Mouse (Mus musculus) ovary, postnatal 14 days (tissue): ENCODE measurements around the gene 4430402I18Rik.

ENCODE experiments used
- DNase-seq: peaks from one replicate; pipeline ENCODE4 v3.0.0; 2022; ENCODE audit warnings: low spot score

4430402I18Rik gene

DNA sequence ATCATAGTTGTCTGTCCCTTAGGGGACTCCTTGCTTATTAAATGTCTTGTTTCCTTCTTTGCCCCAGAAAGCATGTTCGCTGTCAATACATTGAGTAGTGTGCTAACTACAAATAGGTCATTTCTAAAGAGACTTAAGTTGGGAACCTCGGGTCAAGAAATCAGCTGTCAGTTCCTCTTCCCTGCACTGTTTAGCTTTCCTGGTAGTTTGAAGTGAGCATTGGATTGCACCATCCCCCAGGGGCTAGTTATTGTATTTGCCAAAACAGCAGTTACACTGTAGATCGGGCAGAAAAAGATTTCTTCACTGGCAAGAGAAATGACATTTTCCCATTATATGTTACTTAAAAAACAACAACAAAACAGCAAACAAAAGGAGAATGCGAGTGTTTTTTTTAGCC, 578 bp upstream of the 4430402I18Rik start:
- DNase-seq: no peak

DNA sequence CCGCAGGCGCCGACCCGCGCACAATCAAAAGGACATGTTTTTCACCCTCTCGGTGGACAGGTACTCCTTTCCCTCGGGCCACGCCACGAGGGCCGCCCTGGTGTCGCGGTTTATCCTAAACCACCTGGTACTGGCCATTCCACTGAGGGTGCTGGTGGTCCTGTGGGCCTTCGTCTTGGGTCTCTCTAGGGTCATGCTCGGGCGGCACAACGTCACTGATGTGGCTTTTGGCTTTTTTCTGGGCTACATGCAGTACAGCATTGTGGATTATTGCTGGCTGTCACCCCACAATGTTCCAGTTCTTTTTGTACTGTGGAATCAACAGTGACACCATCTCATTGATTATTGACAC, 3.1 kb downstream of the 4430402I18Rik start:
- DNase-seq: no peak

DNA sequence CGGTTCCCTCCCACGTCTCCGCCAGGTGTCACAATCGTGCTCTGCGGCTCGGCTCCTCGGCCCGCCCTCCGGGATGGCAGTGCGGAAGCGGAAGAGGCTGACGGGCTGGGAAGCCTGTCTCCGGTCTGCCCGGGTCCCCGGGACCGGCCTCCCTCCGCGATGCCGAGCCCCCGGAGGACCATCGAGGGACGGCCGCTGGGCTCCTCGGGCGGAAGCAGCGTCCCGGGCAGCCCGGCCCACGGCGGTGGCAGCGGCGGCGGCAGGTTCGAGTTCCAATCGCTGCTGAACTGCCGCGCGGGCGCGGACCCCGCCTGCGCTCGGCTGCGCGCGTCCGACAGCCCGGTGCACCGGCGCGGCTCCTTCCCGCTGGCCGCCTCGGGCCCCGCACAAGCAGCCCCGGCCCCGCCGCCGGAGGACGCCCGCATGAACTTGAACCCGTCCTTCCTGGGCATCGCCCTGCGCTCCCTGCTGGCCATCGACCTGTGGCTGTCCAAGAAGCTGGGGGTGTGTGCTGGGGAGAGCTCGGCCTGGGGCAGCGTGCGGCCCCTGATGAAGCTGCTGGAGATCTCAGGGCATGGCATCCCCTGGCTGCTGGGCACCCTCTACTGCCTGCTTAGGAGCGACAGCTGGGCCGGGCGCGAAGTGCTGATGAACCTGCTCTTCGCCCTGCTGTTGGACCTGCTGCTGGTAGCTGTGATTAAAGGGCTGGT, 3.6 kb downstream of the 4430402I18Rik start, which contains the start of gene Plpp6:
Gene Plpp6, plus strand, starts transcription at position 112 of the 710 bp plus-strand sequence.
- peak; percentile 69 for DNase-seq

DNA sequence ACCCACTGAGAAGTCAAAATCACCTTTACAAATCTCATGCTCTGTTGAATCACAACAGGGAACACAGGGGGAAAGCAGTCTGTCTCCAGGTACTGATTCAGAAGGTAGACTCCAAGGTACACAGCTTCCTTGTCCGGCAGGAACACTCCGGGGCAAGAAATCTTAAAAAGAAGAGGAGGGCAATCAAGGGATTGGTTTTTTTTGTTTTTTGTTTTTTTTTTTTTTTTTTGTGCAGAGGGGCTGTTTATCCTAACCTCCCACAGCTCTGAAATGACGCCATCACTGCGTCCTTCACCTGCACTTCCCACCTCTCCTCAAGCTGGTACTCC, 4.1 kb downstream of the 4430402I18Rik start:
- no peak for DNase-seq

DNA sequence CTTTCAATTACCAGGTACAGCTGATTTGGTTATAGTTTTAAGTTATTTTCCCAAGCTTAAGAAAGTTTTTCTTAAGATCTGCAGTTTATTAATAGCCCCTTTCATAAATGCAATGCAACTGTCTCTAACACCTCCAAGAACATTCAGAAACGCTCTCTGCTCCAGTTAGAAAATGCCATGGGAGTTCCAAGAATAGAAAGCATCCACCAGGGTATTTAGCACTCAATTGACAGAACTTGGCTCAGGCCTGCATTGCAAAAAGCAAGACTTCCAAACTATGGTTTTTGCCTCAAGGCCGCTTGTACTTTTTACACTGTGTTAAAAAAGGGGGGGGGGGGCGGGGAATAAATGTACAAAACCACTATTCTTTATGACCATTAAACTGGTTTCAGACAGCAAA, 4.5 kb downstream of the 4430402I18Rik start:
- DNase-seq: no peak

DNA sequence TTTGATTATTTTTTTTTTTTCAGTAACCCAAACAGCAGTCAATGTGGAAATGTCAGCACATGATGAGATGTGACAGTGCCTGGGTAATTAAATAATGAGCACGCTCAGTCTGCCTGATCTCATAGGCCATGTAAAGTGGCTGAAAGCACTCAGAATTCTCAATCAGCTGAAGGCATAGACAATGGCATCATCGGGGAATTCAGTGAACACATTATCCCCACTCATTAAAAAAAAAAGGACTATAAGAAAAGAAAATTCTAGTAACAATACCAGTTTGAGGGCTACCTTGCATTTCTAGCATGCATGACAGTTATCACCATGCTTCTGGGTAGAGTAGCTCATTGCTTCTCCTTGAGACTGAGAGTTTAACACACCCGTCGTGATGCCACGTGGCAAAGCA, 16.3 kb downstream of the 4430402I18Rik start:
- no peak for DNase-seq

DNA sequence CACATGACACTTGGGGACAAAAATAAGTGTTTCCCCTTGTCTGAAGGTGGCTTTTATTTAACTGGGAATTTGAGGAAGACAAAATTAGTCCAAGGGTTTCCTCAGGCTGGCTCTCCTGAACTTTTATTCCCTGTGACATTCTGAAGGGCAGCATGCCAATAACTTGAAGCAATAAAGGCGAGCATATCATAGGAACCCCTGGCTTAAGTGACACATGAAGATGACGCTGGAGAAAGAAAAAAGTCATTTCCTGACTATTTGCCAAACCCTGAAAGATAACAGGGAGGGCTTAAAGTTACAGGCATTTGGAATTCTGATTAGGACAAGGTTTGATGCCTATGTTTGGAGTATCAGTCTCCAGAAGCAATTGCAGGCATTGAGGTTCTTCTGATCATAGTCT, 20.3 kb downstream of the 4430402I18Rik start:
- no peak for DNase-seq

DNA sequence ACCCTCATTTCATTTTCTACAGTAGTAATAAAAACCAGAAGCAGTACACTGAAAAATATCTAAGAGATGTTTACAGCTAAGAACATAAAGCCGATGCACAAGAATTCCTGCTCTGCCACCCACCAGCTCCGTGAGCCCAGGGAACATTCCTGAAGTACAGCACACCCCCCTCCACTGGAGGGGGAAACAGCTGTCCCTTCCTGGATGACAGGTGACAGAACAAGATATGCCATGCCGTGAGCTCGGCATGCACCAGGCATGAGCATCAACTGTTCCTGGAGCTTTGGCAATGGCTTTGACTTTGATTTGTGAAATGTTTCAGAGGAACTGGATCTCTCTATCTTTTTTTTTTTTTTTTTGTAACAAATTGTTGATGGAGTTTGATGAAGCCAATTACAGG, 20.8 kb downstream of the 4430402I18Rik start:
- no peak for DNase-seq

DNA sequence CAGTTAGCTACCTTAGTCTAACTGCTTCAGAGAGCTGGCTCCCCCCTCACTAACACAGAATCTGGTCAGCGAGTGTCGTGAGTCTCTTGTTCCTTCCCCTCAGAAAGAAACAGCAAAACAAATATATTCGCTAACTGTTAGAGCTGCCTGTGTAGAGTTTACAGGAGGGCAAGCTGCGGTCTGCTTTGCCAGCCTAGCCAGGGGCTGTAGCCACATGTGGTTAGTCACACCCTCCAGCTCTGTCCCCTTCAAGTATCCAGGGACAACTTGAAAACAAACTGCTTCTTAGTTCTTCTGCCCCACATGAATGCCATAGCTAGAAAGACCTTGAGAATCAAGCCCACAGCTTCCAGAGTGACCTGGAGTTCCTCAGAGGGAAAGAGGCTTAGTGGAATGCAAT, 26.3 kb downstream of the 4430402I18Rik start:
- no peak for DNase-seq

DNA sequence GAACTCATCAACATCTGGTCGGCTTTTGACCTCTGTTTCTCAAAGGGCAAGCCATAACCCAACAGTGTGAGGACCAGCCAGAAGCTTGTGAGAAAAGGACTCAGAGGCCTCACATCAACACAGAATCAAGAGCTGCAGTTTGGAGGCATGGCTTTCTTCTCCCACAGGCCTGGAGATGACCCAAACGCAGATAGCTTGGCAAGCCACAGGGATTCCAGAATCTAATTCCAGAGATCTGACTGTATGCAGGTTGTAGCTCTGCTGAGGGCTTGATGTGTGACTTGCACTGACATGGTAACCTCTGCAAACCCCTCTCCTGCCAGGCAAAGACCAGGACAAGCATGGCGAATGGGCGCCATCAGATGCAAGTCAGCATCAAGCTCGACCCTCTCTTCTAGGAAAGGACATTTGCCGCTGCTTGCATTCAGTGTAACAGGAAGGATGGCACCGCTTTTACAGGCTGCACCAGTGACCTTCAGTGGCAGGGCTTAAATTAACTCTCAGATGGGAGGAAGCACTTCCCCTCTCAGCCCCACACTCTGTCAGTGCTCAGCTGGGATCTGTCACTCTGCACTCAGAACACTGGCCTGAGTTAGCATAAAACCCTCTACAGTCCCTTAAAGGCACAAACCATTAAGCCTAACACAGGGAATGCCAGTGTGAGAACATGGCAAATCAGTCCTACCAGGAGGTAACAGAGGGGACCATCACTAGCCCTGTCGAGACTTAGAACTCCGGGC, 27.3 kb downstream of the 4430402I18Rik start:
- DNase-seq: no peak

DNA sequence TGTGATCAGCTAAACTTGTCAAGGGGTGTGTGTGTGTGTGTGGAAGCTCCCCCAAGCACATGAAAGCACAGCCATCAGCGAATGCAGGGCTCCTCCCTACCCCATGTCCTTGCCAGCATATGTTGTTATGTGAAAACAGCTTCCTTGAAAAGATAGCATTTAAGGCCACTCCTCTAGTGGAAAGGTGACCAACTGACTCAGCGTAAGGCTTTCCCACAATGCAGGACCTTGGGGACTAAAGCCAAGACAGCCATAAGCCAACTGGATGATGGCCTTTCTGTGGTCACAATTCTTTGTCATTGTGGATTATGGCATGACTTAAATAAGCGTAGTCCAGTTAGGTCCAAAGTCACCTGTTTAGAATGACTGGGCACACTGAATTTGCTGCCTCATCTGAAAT, 32.7 kb downstream of the 4430402I18Rik start:
- DNase-seq: no peak

DNA sequence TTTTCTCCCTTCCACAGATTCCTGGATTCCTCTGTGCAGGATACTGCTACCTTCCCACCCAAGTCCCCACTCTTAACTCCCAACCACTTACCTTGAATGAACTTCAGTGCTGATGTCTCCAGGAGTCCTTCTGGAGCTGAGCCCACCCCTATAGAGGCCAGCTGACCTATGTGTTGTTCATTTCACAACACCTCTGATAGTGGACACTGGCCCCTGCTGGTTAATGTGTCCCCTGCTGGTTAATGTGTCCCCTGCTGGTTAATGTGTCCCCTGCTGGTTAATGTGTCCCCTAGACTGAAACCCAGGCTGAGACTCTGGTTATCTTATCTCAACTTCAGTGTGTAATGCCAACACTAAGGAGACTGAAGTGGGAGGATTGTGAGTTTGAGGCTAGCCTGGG, 38.6 kb downstream of the 4430402I18Rik start:
- DNase-seq: no peak

DNA sequence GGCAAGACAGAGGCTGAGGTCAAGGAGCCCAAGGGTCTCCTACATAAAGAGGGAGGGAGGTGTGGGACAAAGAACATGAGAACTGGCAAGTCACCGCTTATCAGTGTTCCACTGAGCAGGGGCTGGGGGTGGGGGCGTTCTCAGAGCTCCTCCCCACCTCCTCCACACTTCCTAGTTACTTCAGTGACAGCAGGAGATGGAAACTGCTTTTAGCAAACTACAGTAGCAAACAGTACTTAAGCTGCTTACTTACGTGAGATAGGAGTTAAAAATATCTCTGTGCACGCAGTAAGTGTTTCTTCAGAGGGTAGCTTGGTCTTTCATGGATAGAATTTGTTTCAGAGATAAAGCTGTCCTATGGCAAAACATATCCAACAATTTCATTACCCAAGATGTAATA, 40.2 kb downstream of the 4430402I18Rik start:
- DNase-seq: no peak

DNA sequence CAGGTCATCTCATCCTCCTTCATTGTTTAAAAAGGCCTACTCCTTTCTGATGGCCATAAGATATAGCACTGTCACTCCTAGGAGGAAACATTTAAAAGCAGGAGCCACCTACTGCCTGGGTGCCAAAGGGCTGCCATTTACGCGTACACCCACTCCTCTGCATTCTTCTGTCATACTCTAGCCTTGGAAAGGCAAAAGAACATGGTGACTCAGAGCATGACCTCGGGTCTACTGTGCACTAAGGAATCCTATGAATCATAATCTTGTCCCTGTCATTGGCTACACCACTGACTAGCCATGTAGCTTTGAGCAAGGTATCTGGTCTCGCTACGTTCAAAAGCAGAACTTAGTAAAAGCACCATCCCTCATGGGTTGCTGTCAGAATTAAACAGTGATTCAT, 41.2 kb downstream of the 4430402I18Rik start:
- DNase-seq: no peak

DNA sequence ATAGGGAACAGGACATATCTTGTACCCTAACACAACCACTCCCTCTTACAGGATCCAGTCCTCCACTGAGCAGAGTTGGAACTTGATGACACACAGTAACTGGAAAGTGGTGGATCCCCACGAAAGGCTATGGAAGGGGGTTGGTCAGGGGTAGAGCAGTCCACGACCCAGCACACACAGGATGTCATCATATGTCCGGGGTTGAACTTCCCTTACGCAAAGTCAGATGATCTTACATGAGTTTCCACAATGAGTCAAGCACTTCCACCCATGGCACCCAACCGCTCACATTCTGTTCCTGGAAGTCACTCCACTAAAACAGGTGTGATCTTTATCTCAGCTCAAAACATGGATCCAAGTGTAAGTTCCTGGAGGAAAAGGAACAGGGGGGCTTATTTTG, 49.8 kb downstream of the 4430402I18Rik start:
- DNase-seq: no peak

DNA sequence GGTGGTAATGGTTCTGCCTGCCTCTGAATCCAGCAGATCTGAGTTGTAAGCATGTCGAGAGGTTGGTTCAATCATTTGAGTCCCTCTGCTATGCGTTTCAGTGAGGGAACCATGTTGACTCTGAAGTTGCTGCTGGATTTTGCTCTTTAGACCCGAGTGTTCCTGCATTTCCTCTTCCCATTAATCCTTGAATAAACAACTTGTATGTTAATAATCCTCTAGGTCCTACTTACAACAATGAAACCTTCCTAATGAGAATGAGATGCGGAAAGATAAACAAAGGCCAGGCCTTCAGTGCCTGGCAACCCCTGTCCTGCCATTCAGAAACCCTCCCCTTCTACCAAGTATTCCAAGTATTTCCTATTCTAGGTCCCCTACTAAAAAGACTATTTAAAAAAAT, 51.1 kb downstream of the 4430402I18Rik start:
- no peak for DNase-seq

DNA sequence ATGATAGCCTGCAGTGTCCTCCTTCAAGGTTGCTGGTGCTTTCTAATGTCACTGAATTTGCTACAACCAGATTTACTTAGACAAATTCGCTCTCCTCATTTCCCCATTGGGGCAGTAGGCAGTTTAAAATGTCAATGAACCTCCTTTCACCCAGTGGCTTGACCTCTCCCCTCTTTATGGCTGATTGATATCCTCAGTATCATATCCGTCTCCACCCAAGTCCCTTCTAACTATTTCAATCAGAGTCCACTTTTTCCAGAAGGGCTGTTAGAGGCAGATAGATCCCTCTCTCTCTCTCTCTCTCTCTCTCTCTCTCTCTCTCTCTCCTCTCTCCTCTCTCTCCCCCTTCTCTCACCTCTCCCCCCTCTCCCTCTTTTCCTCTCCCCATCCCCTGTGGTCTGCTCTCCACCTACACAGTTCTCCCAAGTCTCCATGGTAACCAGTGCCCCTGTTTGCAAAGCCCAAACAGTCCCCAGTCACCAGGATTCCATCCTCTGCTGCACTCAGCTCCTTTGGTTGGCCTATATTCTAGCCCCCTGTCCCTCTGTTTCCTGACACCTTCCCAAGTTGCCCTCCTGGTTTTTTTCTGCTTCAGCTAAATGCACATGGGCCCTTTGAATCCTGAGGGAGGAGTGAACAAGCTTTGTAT, 51.9 kb downstream of the 4430402I18Rik start:
- no peak for DNase-seq

DNA sequence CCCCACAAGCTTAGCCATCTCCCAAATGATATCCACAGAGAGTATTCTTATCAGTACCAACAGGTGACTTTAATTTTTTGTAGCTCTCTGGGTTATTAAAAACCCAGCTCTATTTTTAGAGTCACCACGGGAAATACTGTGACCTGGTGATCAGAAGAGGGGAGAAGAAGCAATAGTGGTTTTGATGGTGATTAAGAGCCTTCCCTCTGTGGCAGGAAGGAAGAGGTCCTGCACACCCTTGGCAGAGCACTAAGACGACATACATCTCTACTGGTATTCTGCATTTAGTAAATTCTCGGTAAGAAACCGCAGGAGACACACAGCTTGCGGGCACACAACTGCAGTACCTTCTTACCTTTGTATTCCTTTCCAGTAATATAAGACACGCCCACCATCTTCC, 53.0 kb downstream of the 4430402I18Rik start:
- no peak for DNase-seq

DNA sequence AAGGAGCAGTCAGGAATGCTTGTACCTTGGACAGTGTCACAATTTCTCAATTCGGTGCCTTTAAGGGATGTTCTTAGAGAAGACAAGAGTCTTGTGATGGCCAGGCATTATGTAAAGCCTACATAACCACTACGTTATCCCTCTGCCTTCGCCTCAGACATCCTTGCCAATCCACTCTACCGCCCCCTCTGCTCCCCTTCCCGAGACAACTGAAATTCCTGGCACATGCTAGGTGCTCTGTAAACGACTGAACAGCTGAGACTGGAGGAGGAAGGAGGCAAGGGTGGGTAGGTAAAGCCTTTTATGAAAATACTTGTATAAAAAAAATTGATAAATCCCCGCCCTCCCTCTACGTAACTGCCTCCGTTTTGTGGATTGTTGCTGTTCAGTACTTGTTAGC, 58.9 kb downstream of the 4430402I18Rik start:
- DNase-seq: no peak

DNA sequence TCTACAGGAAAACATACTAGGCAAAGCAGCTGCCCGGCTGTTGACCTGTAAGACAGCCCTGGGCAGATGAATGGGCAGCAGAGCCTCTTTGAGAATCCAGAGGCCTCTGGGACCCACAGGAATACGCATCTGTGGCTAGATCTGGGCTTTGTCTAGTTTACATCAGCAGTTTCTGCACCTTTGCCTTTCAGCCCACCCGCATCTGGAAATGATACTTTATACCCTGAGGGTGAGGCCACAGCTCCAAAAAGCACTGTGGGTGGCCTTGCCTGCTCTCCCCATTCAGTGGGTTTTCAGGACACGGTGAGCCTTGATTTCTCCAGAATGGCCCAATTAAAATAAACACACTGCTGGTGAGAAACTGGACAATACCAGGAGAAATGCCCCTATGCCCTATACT, 59.4 kb downstream of the 4430402I18Rik start:
- no peak for DNase-seq

DNA sequence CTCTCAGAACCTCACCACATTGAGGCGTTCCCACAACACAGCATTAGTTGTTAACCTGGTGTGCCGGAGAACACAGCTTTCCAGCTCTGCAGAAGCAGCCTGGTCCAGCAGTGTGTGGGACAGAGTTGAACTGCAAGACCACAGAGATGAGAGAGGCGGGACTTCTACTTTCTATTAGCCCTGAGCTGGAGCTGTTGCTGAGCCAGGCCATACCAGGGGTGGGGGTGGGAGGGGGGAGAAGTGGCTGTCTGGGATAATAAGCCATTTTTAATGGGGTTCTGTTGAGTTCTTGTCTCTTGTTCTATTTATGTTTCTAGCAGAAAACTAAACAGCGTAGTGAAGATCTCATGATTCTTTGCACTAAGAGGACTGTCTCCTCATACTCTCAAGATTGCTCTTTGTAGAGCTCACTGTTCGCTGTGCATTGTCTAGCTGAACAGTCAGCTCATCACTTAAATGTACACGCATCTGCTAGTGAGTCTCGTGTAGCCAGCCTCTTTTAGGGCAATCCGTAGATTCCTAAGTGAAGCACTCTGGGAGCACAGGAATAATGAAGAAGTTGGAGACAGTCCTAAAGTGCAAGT, 64.0 kb downstream of the 4430402I18Rik start:
- no peak for DNase-seq

DNA sequence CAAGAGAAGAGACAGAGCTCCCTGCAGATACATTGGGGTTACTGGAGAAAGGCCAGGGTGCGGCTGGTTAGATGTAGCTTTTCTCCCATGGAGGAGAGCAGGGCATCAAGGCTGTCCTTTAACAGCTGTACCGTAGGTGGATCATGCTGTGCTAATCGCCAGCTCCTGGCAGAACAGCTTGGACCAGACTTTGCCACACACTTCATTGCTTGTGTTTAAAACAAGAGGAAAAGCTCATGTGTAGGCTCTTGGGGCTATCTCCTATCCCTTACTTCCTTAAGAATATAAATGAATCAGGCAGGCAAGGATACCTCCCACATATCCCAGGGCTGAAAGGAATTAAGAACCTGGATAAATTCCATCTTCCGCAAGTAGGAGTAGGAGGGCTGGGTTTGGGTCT, 64.8 kb downstream of the 4430402I18Rik start:
- DNase-seq: no peak

DNA sequence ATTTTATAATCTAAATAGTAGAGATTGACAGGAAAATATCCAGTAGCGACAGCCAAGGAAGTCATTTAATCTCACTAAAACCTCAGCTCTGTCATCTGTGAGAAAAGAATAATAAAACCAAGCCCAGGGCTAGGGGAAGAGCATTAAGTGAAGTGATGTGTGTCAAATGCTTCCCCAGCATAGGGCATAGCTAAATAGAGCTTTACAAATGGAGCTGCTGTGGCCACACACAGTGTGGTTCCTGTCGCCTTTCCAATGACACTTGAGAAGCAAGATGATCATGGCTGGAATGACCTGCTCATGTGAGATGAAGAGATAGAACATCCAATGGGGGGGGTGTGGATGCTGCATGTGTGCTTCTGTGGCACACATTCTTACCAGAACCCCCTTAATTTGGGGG, 65.5 kb downstream of the 4430402I18Rik start:
- DNase-seq: no peak
